Mouse (Mus musculus) CH12.LX (cell line): Measurements from ENCODE around the gene Dnah17. TPM values are rescaled to one million over a fixed set of nuclear protein-coding genes. Genes with fewer than 3 reads are reported as not detected.

Experiments used
- DNase-seq: peaks from one replicate; pipeline ENCODE4 v3.0.0-alpha.2; 2013; ENCODE audit errors: extremely low read depth
- H3K27ac ChIP-seq: 2 replicates; pipeline ENCODE4 v1.5.1; 2012; ENCODE audit warnings: low read depth, mild to moderate bottlenecking, control low read depth, moderate library complexity; ENCODE audit not compliant: insufficient read depth
- H3K27me3 ChIP-seq: replicated peaks from 2 replicates; pipeline ENCODE3; 2012; ENCODE audit warnings: inconsistent platforms
- H3K36me3 ChIP-seq, 2 experiments: replicated peaks in 1 of 2; 2 replicates each; pipeline versions ENCODE3 to v1.6.1; 2012; ENCODE audit warnings: inconsistent platforms in 1 of 2, low read length in 1 of 2, mild to moderate bottlenecking in 1 of 2, mixed read lengths in 1 of 2, moderate library complexity in 1 of 2; ENCODE audit not compliant: control insufficient read depth in 1 of 2, insufficient read depth in 1 of 2
- H3K4me1 ChIP-seq, 2 experiments: 2 replicates each; pipeline ENCODE4 v1.6.1; 2012; ENCODE audit warnings: inconsistent platforms in 1 of 2, moderate library complexity in 1 of 2; ENCODE audit not compliant: insufficient read depth in 2 of 2, control insufficient read depth in 1 of 2
- H3K4me2 ChIP-seq: 2 replicates; pipeline ENCODE4 v1.6.1; 2012; ENCODE audit warnings: low read depth, mild to moderate bottlenecking, control low read depth; ENCODE audit not compliant: poor library complexity, insufficient read depth, severe bottlenecking
- H3K4me3 ChIP-seq, 3 experiments: fragments of 150-350 bp in 1 of 3; sonication (generic) in 1 of 3; replicated peaks in 1 of 3; 2 replicates each; pipeline versions ENCODE3 to v1.5.1; 2011 to 2012; ENCODE audit warnings: low read depth in 2 of 3, low read length in 2 of 3, mild to moderate bottlenecking in 2 of 3, moderate library complexity in 2 of 3, control low read depth in 1 of 3, improper control_type of control experiment in 1 of 3, inconsistent platforms in 1 of 3, mixed read lengths in 1 of 3; ENCODE audit not compliant: poor library complexity in 1 of 3
- H3K79me2 ChIP-seq: replicated peaks from 2 replicates; pipeline ENCODE4 v1.6.1; 2012; ENCODE audit warnings: mild to moderate bottlenecking, moderate library complexity; ENCODE audit not compliant: control insufficient read depth, poor library complexity, insufficient read depth, severe bottlenecking; ENCODE audit errors: extremely low read depth
- H3K9ac ChIP-seq: 2 replicates; pipeline ENCODE4 v1.6.1; 2012; ENCODE audit warnings: low read depth, mild to moderate bottlenecking, control low read depth, moderate library complexity; ENCODE audit not compliant: insufficient read depth
- H3K9me3 ChIP-seq: replicated peaks from 2 replicates; pipeline ENCODE3; 2012; ENCODE audit warnings: low read length, inconsistent platforms, mixed read lengths
- BHLHE40 ChIP-seq: IDR thresholded peaks from 2 replicates; pipeline ENCODE4 v1.6.1; 2011; ENCODE audit warnings: mild to moderate bottlenecking, low read depth, low read length, improper control_type of control experiment
- CHD1 ChIP-seq: IDR thresholded peaks from 2 replicates; pipeline ENCODE4 v1.6.1; 2012; ENCODE audit warnings: low read depth, low read length, improper control_type of control experiment, inconsistent platforms
- CHD2 ChIP-seq: IDR thresholded peaks from 2 replicates; pipeline ENCODE4 v1.6.1; 2011; ENCODE audit warnings: low read length, improper control_type of control experiment
- CTCF ChIP-seq, 2 experiments: IDR thresholded peaks in 1 of 2; conservative IDR thresholded peaks in 1 of 2; 2 replicates each; pipeline ENCODE4 v1.5.1; 2011 to 2012; ENCODE audit warnings: low read depth in 2 of 2, low read length in 2 of 2, improper control_type of control experiment in 1 of 2, inconsistent platforms in 1 of 2, mild to moderate bottlenecking in 1 of 2, moderate library complexity in 1 of 2
- HCFC1 ChIP-seq: IDR thresholded peaks from 2 replicates; pipeline ENCODE4 v1.6.1; 2012; ENCODE audit warnings: low read depth, mild to moderate bottlenecking, inconsistent platforms, low read length, improper control_type of control experiment
- JUN ChIP-seq: IDR thresholded peaks from 2 replicates; pipeline ENCODE4 v1.6.1; 2011; ENCODE audit warnings: low read depth, mild to moderate bottlenecking, low read length, improper control_type of control experiment, moderate library complexity; ENCODE audit not compliant: insufficient read depth
- KAT2A ChIP-seq: IDR thresholded peaks from 2 replicates; pipeline ENCODE4 v1.6.1; 2012; ENCODE audit warnings: low read length, improper control_type of control experiment, inconsistent platforms; ENCODE audit not compliant: insufficient replicate concordance
- MAFK ChIP-seq: IDR thresholded peaks from 2 replicates; pipeline ENCODE4 v1.6.1; 2011; ENCODE audit warnings: low read length, improper control_type of control experiment; ENCODE audit not compliant: insufficient replicate concordance
- MAX ChIP-seq: IDR thresholded peaks from 2 replicates; pipeline ENCODE4 v1.6.1; 2011; ENCODE audit warnings: low read length, improper control_type of control experiment
- MAZ ChIP-seq: IDR thresholded peaks from 2 replicates; pipeline ENCODE4 v1.6.1; 2012; ENCODE audit warnings: low read depth, mild to moderate bottlenecking, inconsistent platforms, low read length, improper control_type of control experiment, moderate library complexity
- MXI1 ChIP-seq: IDR thresholded peaks from 2 replicates; pipeline ENCODE4 v1.6.1; 2011; ENCODE audit warnings: mild to moderate bottlenecking, low read depth, low read length, improper control_type of control experiment
- NELFE ChIP-seq: IDR thresholded peaks from 2 replicates; pipeline ENCODE4 v1.6.1; 2011; ENCODE audit warnings: low read depth, low read length, improper control_type of control experiment
- POLR2A ChIP-seq: IDR thresholded peaks from 2 replicates; pipeline ENCODE4 v1.6.1; 2011; ENCODE audit warnings: low read depth, mild to moderate bottlenecking, improper control_type of control experiment, low read length
- POLR2AphosphoS2 ChIP-seq: IDR thresholded peaks from 2 replicates; pipeline ENCODE4 v1.6.1; 2011; ENCODE audit warnings: low read depth, low read length, improper control_type of control experiment
- RAD21 ChIP-seq: IDR thresholded peaks from 2 replicates; pipeline ENCODE4 v1.6.1; 2011; ENCODE audit warnings: low read depth, mild to moderate bottlenecking, low read length, improper control_type of control experiment, moderate library complexity
- SIN3A ChIP-seq: IDR thresholded peaks from 2 replicates; pipeline ENCODE4 v1.6.1; 2012; ENCODE audit warnings: low read length, improper control_type of control experiment, inconsistent platforms
- SMC3 ChIP-seq: IDR thresholded peaks from 2 replicates; pipeline ENCODE4 v1.6.1; 2011; ENCODE audit warnings: low read depth, low read length, improper control_type of control experiment
- TCF12 ChIP-seq: IDR thresholded peaks from 2 replicates; pipeline ENCODE4 v1.6.1; 2014; ENCODE audit warnings: low read depth, mild to moderate bottlenecking, inconsistent platforms, low read length, improper control_type of control experiment
- USF1 ChIP-seq: IDR thresholded peaks from 2 replicates; pipeline ENCODE4 v1.6.1; 2014; ENCODE audit warnings: low read depth, mild to moderate bottlenecking, inconsistent platforms, low read length, improper control_type of control experiment
- ZC3H11A ChIP-seq: IDR thresholded peaks from 2 replicates; pipeline ENCODE4 v1.6.1; 2012; ENCODE audit warnings: low read depth, mild to moderate bottlenecking, inconsistent platforms, low read length, improper control_type of control experiment
- ZKSCAN1 ChIP-seq: IDR thresholded peaks from 2 replicates; pipeline ENCODE4 v1.6.1; 2012; ENCODE audit warnings: low read depth, inconsistent platforms, low read length, improper control_type of control experiment, borderline replicate concordance
- ZMIZ1 ChIP-seq: IDR thresholded peaks from 2 replicates; pipeline ENCODE4 v1.6.1; 2012; ENCODE audit warnings: low read depth, mild to moderate bottlenecking, inconsistent platforms, low read length, improper control_type of control experiment
- dilution Hi-C: fragments of 300-500 bp; cut with MboI; formaldehyde crosslinking; loops from 2 replicates; pipeline ENCODE4 v1.14.3; 2020; ENCODE audit warnings: low sequenced_read_pairs; ENCODE audit not compliant: extremely low pct_unique_long_range_greater_than_20kb, extremely low pct_ligation_motif_present
- in situ Hi-C: fragments of 300-500 bp; cut with MboI; formaldehyde crosslinking; loops from 3 replicates; pipeline ENCODE4 v1.14.3; 2019; ENCODE audit warnings: low sequenced_read_pairs, low pct_ligation_motif_present, low pct_unique_long_range_greater_than_20kb, mixed read lengths
- polyA plus RNA-seq: library from polyadenylated mRNA; unstranded; fragments of >175 nt; gene quantifications from 2 replicates; pipeline ENCODE4 v1.2.1, GENCODE M21; 2012; ENCODE audit warnings: low read depth; ENCODE audit not compliant: insufficient read length
- total RNA-seq, 2 experiments: library from RNA; depleted of rRNA; stranded (reverse); fragments of 300-350 nt in 1 of 2; fragments of >200 nt in 1 of 2; gene quantifications; 2 replicates each; pipeline ENCODE4 v1.2.3; 2012 to 2014

Dnah17 gene
- total and polyA plus RNA-seq, 3 experiments, result 0.08 to 0.23 TPM; not detected in 1

DNA sequence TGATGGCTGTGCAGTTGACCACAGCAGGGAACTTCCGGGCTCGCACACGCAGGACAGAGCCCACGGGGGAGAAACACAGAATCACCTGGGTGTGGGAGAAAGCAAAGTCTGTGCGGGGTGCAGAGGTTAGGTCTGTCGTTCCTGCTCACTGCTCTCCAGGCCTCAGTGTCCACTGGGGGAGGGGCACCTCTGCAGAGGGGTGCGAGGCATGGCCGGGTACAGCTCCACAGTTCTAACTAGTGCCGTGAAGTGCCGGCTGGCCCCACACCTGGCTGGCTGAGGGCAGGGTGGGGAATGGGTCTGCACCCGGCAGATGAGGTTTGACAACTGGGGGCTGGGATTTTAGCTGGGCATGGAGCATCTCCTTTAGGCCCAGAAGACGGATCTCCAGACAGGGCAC, 72.1 kb downstream of the Dnah17 start:
- no peak for DNase-seq
- H3K27me3 ChIP-seq, result peaks cover 84% of the 10 kb centered on the region
- dilution Hi-C loops, result no loop called here

GRCm38 (mm10) chr11:118050174-118050573, 80.3 kb downstream of the Dnah17 start:
- H3K79me2 ChIP-seq, result no peaks in the 10 kb centered on the region
- no peak overlapping the region for H3K4me2 ChIP-seq
- no peak overlapping the region for H3K4me3 ChIP-seq
- dilution Hi-C loops, result no loop called here
- H3K9ac ChIP-seq, result no peak overlapping the region
- DNase-seq, result no peak
- peaks cover 25% of the 10 kb centered on the region for H3K9me3 ChIP-seq
- H3K27me3 ChIP-seq, result peaks cover 59% of the 10 kb centered on the region
- H3K4me1 ChIP-seq, result peaks cover 9 to 13% of the 10 kb centered on the region in 2 experiments
- no peaks in the 10 kb centered on the region for H3K36me3 ChIP-seq
- TF ChIP-seq MAX (no peak), CHD1 (no peak), SIN3A (no peak), KAT2A (no peak), TCF12 (no peak), USF1 (no peak), CTCF (conservative IDR thresholded peaks at IDR 0.05 in 1 of 2, IDR thresholded peaks at IDR 0.05 in 1 of 2; ENCODE audit: low read depth in 2 of 2, low read length in 2 of 2) (no peak), CHD2 (no peak), ZKSCAN1 (no peak), ZC3H11A (no peak), MAZ (no peak), RAD21 (no peak), NELFE (no peak), SMC3 (no peak), HCFC1 (no peak)
- no peak overlapping the region for H3K27ac ChIP-seq
- in situ Hi-C loops, result no loop called here

More for the DNA sequence above, 72.1 kb downstream of the Dnah17 start:
- no peak overlapping the region for H3K9ac ChIP-seq
- no peaks in the 10 kb centered on the region for H3K9me3 ChIP-seq
- no peaks in the 10 kb centered on the region for H3K36me3 ChIP-seq
- H3K79me2 ChIP-seq, result no peaks in the 10 kb centered on the region
- H3K27ac ChIP-seq, result no peak overlapping the region
- H3K4me2 ChIP-seq, result no peak overlapping the region
- H3K4me1 ChIP-seq, result peaks cover 11 to 30% of the 10 kb centered on the region in 2 experiments
- H3K4me3 ChIP-seq, result no peak overlapping the region
- in situ Hi-C loops, result no loop called here
- no peak for TF ChIP-seq JUN
- TF ChIP-seq TCF12, result no peak
- TF ChIP-seq MAFK, result no peak
- no peak for TF ChIP-seq POLR2A
- TF ChIP-seq MXI1, result no peak
- TF ChIP-seq BHLHE40, result no peak
- no peak for TF ChIP-seq POLR2AphosphoS2
- no peak for TF ChIP-seq ZMIZ1
